Mouse (Mus musculus) midbrain, embryonic 15.5 days (tissue): ENCODE measurements around the gene 4930432M17Rik. TPM values are rescaled to one million over a fixed set of nuclear protein-coding genes. Genes with fewer than 3 reads are reported as not detected.

Experiments
- polyA plus RNA-seq: library from polyadenylated mRNA; unstranded; fragments of >200 nt; fragmentation: Nextera tagmentation; extraction: Ambion mirVana; gene quantifications from 2 replicates; pipeline ENCODE4 v1.2.1, GENCODE M21; 2015

The 4930432M17Rik gene
- polyA plus RNA-seq, 1 experiment from 2014 or later = not detected

Other genes starting within 250 kb of the 4930432M17Rik start
- gene Cnn3, start 244.3 kb upstream of the 4930432M17Rik start, polyA plus RNA-seq = 369 and 402 TPM in 2 replicates
- 1.1 and 1.2 TPM in 2 replicates for gene Slc44a3, start 138.4 kb upstream of the 4930432M17Rik start, polyA plus RNA-seq
- 7.3 and 9.1 TPM in 2 replicates for gene F3, start 52.8 kb downstream of the 4930432M17Rik start, polyA plus RNA-seq
- 65.6 and 70.8 TPM in 2 replicates for gene Abcd3, start 144.5 kb downstream of the 4930432M17Rik start, polyA plus RNA-seq